Mouse (Mus musculus) adrenal gland, postnatal 25 days (tissue): ENCODE measurements at regions not wholly inside any gene's neighbourhood (a gene's known extent, or its start where the extent isn't known, plus 50 kb on each side); places are given as distances from the start of the nearest gene placed in this dataset.

Experiments used
- DNase-seq: peaks from one replicate; pipeline ENCODE4 v3.0.0; 2021; ENCODE audit warnings: mixed read lengths

DNA sequence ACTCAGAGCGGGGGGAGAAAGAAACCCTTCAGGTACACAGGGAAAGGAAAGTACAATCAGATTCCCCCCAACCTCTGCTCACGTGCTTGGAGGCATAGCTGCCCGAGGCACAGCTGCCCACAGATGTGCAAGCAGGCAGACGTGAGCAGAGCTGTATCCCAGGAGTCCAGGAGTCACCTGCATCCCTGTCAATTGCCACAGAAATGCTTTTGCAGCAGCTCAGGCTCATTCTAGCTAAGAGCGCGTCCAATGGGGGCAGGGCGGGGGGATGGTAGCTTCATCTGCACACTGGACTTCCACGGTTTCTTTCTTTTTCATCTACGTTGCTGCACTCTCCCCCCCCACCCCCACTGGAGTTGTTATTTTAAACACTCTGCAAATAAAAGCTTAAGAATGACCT lies 66.0 kb upstream of the Fat4 start:
- no peak for DNase-seq

- no peak for DNase-seq
Observed at GRCm38 (mm10) chr3:38820315-38820714, 66.4 kb upstream of the Fat4 start.

- DNase-seq: no peak
Observed at GRCm38 (mm10) chr3:38817651-38818050, 69.1 kb upstream of the Fat4 start.

DNA sequence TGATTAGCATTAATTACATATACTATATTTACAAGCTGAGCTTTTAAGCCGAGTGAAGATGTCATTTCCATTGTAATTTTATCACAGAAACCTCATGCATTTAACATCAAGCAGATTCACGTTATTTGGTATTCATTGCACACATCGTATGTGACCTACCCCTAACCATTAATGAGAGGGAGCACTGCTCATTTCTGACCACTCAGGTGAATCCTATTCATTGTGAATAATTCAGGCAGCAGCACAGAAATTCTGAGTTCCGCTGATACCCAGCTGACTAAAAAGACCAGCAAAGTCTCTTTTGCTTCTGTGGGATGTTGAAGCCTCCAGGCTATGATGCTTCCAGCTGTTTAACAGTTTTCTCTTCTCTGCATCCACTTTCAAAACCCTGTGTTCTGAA lies 74.3 kb upstream of the Fat4 start:
- no peak for DNase-seq

DNA sequence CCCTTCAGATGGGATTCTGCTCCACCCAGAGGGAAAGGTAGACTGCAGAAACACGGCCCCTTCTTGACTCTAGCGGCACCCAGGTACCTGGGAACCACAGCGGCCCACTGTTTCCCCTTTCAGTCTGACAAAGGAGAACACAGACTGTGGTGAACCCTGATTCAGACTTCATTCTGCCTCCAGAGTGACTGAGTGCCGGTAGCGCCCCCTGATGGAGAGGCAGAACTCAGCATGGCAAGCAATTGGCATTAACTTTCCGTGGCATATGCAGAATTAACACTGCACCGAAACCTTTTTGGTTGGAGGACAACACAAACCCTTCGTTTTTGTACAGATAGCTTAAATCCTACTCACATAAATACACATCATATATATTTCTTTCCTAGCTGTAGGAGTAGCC lies 75.1 kb upstream of the Fat4 start:
- peak; percentile 20 for DNase-seq

- no peak for DNase-seq
Observed at GRCm38 (mm10) chr3:38806469-38807055, 80.2 kb upstream of the Fat4 start.

DNA sequence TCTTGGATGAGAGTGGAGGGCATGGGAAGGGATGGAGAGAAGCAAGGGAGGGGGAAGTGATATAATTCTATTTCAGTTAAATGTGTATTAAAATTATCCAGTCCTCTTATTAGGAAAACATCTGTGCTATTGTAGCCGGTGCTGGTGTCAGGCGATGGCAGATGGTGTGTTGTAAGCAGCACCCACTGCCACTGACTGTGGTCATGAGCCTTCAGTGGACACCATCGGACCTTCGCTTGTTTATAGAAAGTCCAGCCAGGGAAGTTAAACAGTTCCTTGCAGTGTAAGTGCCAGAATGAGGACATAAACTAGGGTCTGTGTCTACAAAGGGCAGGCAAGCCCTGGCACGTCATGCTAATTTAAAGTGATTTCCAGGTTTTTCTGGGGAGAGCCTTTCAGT lies 80.7 kb upstream of the Fat4 start:
- DNase-seq: no peak

GRCm38 (mm10) chr3:38795646-38796301 lies 91.0 kb upstream of the Fat4 start:
- no peak for DNase-seq

DNA sequence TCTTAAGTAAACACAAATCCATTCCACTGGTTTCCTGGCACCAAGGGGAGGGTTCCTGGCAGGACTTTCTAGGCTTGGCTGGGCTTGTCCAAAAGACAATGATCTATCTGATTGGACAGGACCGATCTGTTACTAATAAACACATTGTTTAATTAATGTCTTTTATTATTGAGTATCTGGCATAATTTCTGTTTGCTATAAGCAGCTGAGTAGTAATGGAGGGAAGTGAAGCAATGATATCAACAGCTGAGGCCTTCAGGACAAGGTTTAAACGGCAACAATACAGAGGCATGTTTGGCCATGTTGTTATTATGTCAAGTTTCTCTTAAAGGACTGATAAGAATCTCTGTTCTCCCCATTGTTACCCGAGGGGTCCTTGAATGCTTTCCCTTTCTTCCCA lies 93.5 kb upstream of the Fat4 start:
- no peak for DNase-seq

- no peak for DNase-seq
Observed at GRCm38 (mm10) chr3:38788751-38789150, 98.0 kb upstream of the Fat4 start.

DNA sequence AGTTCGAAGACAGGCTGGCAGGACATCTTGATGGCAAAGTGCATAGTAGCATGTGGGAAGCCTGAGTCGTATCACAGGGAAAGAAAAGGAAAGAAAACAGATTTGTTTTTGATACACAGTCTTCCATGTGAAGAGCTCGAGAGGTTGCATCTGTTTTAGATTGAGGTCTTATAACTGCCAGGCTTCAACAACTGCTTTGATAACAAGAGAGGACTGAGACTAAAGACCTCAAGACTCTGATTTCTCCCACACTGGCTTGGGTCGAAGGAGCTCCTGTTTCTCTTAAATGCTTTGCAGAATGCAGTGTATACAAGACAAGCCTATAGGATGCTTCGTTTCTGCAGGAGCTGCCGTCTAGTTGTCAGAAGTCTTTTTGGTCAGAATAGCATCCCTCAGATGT lies 103.0 kb upstream of the Fat4 start:
- no peak for DNase-seq

- no peak for DNase-seq
Observed at GRCm38 (mm10) chr3:38783051-38783450, 103.7 kb upstream of the Fat4 start.

- no peak for DNase-seq
Observed at GRCm38 (mm10) chr3:38776743-38777366, 109.9 kb upstream of the Fat4 start.

GRCm38 (mm10) chr3:38754632-38755123 lies 132.1 kb upstream of the Fat4 start:
- DNase-seq: no peak

DNA sequence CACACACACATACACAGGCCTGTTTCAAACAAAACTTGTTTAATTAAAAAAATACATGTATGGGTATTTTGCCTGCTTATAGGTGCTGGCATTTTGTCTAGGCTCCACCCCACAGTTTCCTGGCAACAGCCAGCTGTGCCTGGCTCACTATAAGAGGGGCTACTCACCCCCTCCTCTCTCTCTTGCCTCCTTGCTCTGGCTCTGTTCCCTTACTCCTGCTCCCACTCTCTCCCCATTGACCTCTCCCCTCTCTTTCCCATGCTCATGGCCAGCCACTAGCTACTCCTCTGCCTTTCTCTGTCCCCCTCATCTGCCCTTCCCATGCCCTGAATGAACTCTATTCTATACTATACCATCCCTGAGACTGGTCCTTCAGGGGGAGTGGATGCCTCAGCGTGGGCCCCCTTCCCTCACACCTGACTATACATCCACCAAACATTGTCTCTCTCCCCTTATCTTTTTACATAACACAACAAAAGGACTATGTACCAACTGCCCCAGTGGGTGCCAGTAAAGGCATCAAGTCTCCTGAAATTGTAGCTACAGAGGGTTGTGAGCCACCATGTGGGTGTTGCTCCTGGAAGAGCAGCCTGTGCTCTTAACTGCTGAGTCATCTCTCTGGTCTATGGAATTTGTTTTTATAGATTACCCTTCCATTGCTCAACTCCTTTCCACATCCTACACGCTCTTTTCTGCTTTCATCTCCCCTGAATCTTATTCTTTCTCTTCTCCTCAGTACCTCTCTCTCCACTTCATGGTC lies 133.1 kb upstream of the Fat4 start:
- DNase-seq: no peak

- DNase-seq: no peak
Observed at GRCm38 (mm10) chr3:38742155-38742554, 144.6 kb upstream of the Fat4 start.

DNA sequence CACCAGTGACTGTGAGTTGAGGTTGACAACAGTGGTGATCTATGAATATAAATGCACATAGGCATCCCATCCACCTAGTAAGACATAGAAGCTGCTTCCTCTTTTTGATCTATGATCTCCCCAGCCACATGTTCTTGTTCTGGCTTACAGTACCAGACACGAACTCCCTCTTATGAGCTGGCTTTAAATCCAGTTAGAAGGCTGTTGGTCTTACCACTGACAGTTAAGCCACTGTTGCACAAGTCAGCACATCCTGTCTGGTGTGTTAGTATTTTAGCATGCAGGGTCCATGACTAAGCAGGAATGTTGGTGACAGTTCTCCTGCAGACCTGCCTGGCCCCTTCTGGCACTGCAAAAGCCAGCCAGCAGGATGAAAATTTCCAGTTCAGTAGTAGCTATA lies 164.1 kb upstream of the Fat4 start:
- no peak for DNase-seq

- DNase-seq: no peak
Observed at GRCm38 (mm10) chr3:38712078-38712873, 174.5 kb upstream of the Fat4 start.

- no peak for DNase-seq
Observed at GRCm38 (mm10) chr3:38711229-38711628, 175.5 kb upstream of the Fat4 start.

DNA sequence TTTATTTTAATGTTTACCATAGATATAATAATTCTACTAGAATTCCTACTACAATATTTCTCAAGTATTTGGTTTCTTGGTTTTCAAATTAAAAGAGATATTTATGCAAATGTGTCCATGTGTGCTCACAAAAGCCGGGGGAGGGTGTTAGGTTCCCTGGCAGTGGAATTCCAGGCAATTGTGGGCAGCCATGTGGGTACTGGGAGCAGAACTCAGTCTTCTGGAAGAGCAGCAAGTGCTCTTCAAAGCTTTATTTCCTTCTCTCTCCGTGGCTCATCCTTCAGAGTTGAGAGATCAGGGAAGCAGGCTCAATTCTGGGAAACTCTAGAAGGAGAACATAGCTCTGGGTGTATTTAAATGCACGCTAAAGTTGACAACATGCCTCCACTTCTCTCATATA lies 178.8 kb upstream of the Fat4 start:
- no peak for DNase-seq

DNA sequence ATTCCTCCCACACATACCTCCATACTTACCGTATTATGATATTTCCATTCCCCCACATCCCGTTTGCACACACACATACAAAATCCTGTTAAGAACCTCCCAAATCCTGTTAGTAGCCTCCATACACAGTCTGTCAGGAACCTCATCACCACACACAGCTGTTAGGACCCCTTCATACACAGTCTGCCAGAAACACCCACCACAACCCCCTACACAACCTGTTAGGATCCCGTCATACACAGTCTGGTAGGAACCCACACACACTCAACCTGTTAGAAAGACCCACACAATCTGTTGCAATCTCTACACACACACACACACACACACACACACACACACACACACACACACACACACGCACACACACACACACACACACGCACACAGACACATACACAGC lies 187.5 kb upstream of the Fat4 start:
- DNase-seq: no peak

DNA sequence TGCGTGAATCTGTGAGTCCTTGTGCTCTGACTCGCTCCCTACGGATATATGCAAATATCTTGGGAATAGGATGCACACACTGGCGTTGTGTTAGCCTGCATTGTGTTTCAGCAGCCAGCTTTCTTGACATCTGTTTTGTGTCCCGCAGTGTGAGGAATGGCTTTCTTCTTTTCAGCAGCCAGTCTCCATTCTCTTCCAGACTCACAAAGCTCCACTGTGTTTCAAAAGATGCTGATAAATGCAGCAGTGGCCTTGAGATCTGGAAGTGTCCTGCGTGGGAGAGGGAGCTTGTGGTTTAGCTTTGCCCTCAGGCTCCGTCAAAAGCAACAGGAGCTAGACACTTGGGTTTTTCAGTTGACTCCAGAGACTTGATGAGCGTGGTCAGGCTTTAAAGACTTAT lies 188.9 kb upstream of the Fat4 start:
- DNase-seq: no peak
